Mouse (Mus musculus): Measurements from ENCODE around the gene Sh3tc1. TPM values are rescaled to one million over a fixed set of nuclear protein-coding genes. Genes with fewer than 3 reads are reported as not detected.
A peak's percentile ranks its signal among the peaks of the same experiment; 100 is the strongest.

The Sh3tc1 gene
- polyA plus RNA-seq, 1 experiment from 2014 or later = 3.2 TPM

DNA sequence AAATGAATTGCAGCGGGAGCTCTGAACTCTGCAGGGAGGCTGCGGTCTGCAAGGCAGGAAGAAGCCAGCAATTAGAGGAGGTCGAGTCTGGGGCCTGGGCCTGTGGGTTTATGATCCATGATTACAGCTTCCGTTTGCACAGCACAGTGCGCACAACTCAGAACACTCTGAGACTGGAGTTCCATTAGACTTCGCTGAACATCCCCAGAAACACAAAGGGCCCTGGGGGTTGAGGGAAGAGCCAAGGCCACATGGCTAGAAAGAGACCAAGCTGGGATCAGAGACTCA, 34.3 kb upstream of the Sh3tc1 start:
- H3K4me2 ChIP-seq (replicated peaks; ENCODE audit: low read depth) = no peak overlapping the region
- H3K4me3 ChIP-seq (ENCODE audit: low read depth, low read length) = no peak overlapping the region
- no peaks in the 10 kb centered on the region for H3K9me3 ChIP-seq (ENCODE audit: control insufficient read depth, low read length)
- no peaks in the 10 kb centered on the region for H3K36me3 ChIP-seq (ENCODE audit: control insufficient read depth, insufficient read depth, low read length)
- H3K27ac ChIP-seq (replicated peaks) = no peak overlapping the region
- no peak for ATAC-seq (ENCODE audit: low FRiP score, low TSS enrichment)
- 56% methylated on average over 6 of the region's 6 CpGs for WGBS
- no peak for TF ChIP-seq CTCF (IDR thresholded peaks at IDR 0.05; ENCODE audit: low read depth)
- TF ChIP-seq EP300 (optimal IDR thresholded peaks at IDR 0.05) = no peak
- no peaks in the 10 kb centered on the region for H3K27me3 ChIP-seq (ENCODE audit: control insufficient read depth, insufficient read depth, low read length)
- H3K9ac ChIP-seq (ENCODE audit: low read length) = no peak overlapping the region
- H3K4me1 ChIP-seq (replicated peaks; ENCODE audit: control insufficient read depth, insufficient read depth) = no peaks in the 10 kb centered on the region
- no peak for DNase-seq (ENCODE audit: low spot score)

- Histone ChIP-seq H3K9ac (ENCODE audit: low read length) (no peak overlapping the region), H3K27me3 (ENCODE audit: control insufficient read depth, insufficient read depth, low read length) (no peaks in the 10 kb centered on the region), H3K9me3 (ENCODE audit: control insufficient read depth, low read length) (no peaks in the 10 kb centered on the region), H3K36me3 (ENCODE audit: control insufficient read depth, insufficient read depth, low read length) (no peaks in the 10 kb centered on the region), H3K4me3 (ENCODE audit: low read depth, low read length) (no peak overlapping the region), H3K4me1 (replicated peaks; ENCODE audit: control insufficient read depth, insufficient read depth) (no peaks in the 10 kb centered on the region), H3K27ac (replicated peaks) (no peak overlapping the region), H3K4me2 (replicated peaks; ENCODE audit: low read depth) (no peak overlapping the region)
- WGBS = 65% methylated on average over 13 of the region's 13 CpGs
- peak; percentile 29 for DNase-seq (ENCODE audit: low spot score)
- no peak for ATAC-seq (ENCODE audit: low FRiP score, low TSS enrichment)
- TF ChIP-seq CTCF (IDR thresholded peaks at IDR 0.05; ENCODE audit: low read depth) (no peak), EP300 (optimal IDR thresholded peaks at IDR 0.05) (no peak)
Observed at GRCm38 (mm10) chr5:35773274-35774136, 33.7 kb upstream of the Sh3tc1 start.

DNA sequence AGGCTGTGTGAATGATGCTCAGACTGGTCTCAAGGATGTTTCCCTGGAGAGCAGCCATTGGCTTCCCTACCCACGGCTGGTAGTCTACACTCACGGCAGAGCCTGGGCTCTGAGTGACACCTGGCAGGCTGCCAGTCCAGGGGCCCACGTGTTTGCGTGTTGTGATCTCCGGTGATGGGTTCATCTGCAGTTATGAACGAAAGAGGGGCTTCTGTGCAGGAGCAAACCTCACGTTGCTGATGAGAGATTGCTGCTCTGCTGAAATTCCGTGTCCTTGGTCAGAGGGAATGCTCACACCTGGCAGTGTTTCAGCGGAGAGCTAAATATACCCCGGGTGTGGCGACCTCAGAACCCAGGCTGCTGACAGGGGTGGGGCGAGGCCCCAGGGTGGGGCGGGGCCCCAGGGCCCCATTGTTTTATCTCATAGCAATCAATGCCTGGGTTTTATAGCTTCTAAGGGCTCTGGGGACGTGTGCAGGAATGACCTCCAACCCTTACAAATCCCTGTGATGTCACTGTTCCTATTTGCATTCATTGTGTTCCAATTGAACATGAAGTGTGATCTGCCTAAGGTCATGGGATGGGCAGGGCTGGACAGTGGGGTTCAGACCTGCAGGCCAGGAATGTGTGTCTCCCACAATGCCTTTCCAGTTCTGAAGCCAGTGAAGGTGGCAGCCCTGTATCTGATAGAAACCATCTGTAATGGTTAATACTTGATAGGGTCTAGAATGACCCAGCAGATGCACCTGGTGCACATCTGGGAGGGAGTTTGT, 31.3 kb upstream of the Sh3tc1 start:
- Histone ChIP-seq H3K9me3 (ENCODE audit: control insufficient read depth, low read length) (no peaks in the 10 kb centered on the region), H3K36me3 (ENCODE audit: control insufficient read depth, insufficient read depth, low read length) (no peaks in the 10 kb centered on the region), H3K4me3 (ENCODE audit: low read depth, low read length) (no peak overlapping the region), H3K27ac (replicated peaks) (no peak overlapping the region), H3K9ac (ENCODE audit: low read length) (no peak overlapping the region), H3K4me1 (replicated peaks; ENCODE audit: control insufficient read depth, insufficient read depth) (no peaks in the 10 kb centered on the region), H3K27me3 (ENCODE audit: control insufficient read depth, insufficient read depth, low read length) (no peaks in the 10 kb centered on the region), H3K4me2 (replicated peaks; ENCODE audit: low read depth) (no peak overlapping the region)
- 30% methylated on average over 14 of the region's 14 CpGs for WGBS
- DNase-seq (ENCODE audit: low spot score) = peak; percentile 60
- ATAC-seq (ENCODE audit: low FRiP score, low TSS enrichment) = peak; percentile 55; the same call in 1 of the 2 replicates
- TF ChIP-seq CTCF (IDR thresholded peaks at IDR 0.05; ENCODE audit: low read depth) (no peak), EP300 (optimal IDR thresholded peaks at IDR 0.05) (no peak)

GRCm38 (mm10) chr5:35770246-35770645, 30.5 kb upstream of the Sh3tc1 start:
- Histone ChIP-seq H3K9ac (ENCODE audit: low read length) (no peak overlapping the region), H3K4me1 (replicated peaks; ENCODE audit: control insufficient read depth, insufficient read depth) (no peaks in the 10 kb centered on the region), H3K4me3 (ENCODE audit: low read depth, low read length) (no peak overlapping the region), H3K27me3 (ENCODE audit: control insufficient read depth, insufficient read depth, low read length) (no peaks in the 10 kb centered on the region), H3K27ac (replicated peaks) (no peak overlapping the region), H3K4me2 (replicated peaks; ENCODE audit: low read depth) (no peak overlapping the region), H3K9me3 (ENCODE audit: control insufficient read depth, low read length) (no peaks in the 10 kb centered on the region), H3K36me3 (ENCODE audit: control insufficient read depth, insufficient read depth, low read length) (no peaks in the 10 kb centered on the region)
- TF ChIP-seq CTCF (IDR thresholded peaks at IDR 0.05; ENCODE audit: low read depth) (no peak), EP300 (optimal IDR thresholded peaks at IDR 0.05) (no peak)
- no peak for DNase-seq (ENCODE audit: low spot score)
- WGBS = 79% methylated on average over 2 of the region's 2 CpGs
- no peak for ATAC-seq (ENCODE audit: low FRiP score, low TSS enrichment)

DNA sequence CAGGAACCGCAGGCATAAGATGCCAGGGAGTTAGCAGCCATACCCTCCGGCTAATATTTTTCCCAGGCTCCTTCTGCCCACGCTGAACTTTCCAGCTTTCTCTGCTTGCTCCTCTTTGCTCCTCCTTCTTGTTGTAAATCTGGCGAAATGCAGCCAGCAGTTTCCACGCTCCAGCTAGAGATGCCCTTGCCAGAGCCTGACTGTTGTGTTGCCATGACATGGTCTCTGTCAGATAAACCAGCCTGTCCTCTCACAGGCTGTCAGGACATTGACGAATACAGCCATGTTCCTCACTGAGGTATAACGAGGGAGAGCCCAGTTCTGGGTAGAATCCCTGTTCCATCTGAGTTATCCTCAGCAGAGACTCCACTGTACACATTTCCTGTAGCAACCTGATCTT, 29.2 kb upstream of the Sh3tc1 start:
- Histone ChIP-seq H3K9me3 (ENCODE audit: control insufficient read depth, low read length) (no peaks in the 10 kb centered on the region), H3K36me3 (ENCODE audit: control insufficient read depth, insufficient read depth, low read length) (no peaks in the 10 kb centered on the region), H3K4me2 (replicated peaks; ENCODE audit: low read depth) (no peak overlapping the region), H3K9ac (ENCODE audit: low read length) (no peak overlapping the region), H3K4me3 (ENCODE audit: low read depth, low read length) (no peak overlapping the region), H3K27me3 (ENCODE audit: control insufficient read depth, insufficient read depth, low read length) (no peaks in the 10 kb centered on the region), H3K27ac (replicated peaks) (no peak overlapping the region), H3K4me1 (replicated peaks; ENCODE audit: control insufficient read depth, insufficient read depth) (no peaks in the 10 kb centered on the region)
- no peak for ATAC-seq (ENCODE audit: low FRiP score, low TSS enrichment)
- DNase-seq (ENCODE audit: low spot score) = no peak
- TF ChIP-seq CTCF (IDR thresholded peaks at IDR 0.05; ENCODE audit: low read depth) (no peak), EP300 (optimal IDR thresholded peaks at IDR 0.05) (no peak)
- WGBS = 81% methylated on average over 7 of the region's 7 CpGs

DNA sequence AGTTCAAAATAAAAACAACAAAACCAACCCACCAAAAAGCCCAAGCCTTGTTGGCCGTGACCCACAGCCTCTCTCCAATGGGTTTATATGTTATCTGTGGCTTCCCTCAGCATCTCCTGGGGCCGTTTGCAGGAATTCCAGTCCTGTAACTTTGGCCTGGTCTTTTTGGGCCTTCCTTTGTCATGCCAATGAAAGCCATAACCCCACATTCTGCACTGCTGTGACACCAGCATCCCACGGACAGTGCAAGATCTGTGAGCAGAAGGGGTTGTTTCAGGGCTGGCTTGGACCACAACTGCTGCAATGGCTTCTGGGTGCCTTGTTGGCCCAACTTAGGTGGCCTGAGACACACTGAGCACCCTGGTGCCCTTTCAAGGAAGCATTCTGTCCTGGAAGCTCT, 28.7 kb upstream of the Sh3tc1 start:
- no peak overlapping the region for H3K4me2 ChIP-seq (replicated peaks; ENCODE audit: low read depth)
- H3K27me3 ChIP-seq (ENCODE audit: control insufficient read depth, insufficient read depth, low read length) = no peaks in the 10 kb centered on the region
- H3K27ac ChIP-seq (replicated peaks) = no peak overlapping the region
- 79% methylated on average over 3 of the region's 3 CpGs for WGBS
- no peaks in the 10 kb centered on the region for H3K4me1 ChIP-seq (replicated peaks; ENCODE audit: control insufficient read depth, insufficient read depth)
- ATAC-seq (ENCODE audit: low FRiP score, low TSS enrichment) (no peak), DNase-seq (ENCODE audit: low spot score) (no peak)
- H3K9ac ChIP-seq (ENCODE audit: low read length) = no peak overlapping the region
- no peak overlapping the region for H3K4me3 ChIP-seq (ENCODE audit: low read depth, low read length)
- H3K36me3 ChIP-seq (ENCODE audit: control insufficient read depth, insufficient read depth, low read length) = no peaks in the 10 kb centered on the region
- TF ChIP-seq CTCF (IDR thresholded peaks at IDR 0.05; ENCODE audit: low read depth) (no peak), EP300 (optimal IDR thresholded peaks at IDR 0.05) (no peak)
- H3K9me3 ChIP-seq (ENCODE audit: control insufficient read depth, low read length) = no peaks in the 10 kb centered on the region

Data from stomach, postnatal 0 days (tissue).